Mouse (Mus musculus): ENCODE results near the gene Gm11037.

Gene Gm11037

GRCm38 (mm10) chr2:131179246-131179886 lies 46.1 kb downstream of the Gm11037 start:
- DNase-seq (ENCODE audit: low spot score) = no peak

GRCm38 (mm10) chr2:131179990-131180587 lies 46.8 kb downstream of the Gm11037 start, which contains the start of gene Cenpb:
Gene Cenpb, minus strand, starts transcription at chr2:131180067.
- DNase-seq (ENCODE audit: low spot score) = no peak
